Mouse (Mus musculus) lung, embryonic 14.5 days (tissue): ENCODE results near the gene Shisa6. TPM values are rescaled to one million over a fixed set of nuclear protein-coding genes. Genes with fewer than 3 reads are reported as not detected.

ENCODE experiments used
- ATAC-seq: fragments of 200-750 bp; cut with Nextera tagmentation; 2 replicates; pipeline ENCODE4 v1.8.0; 2017; ENCODE audit warnings: mild to moderate bottlenecking, moderate TSS enrichment, moderate library complexity; ENCODE audit not compliant: insufficient read depth
- DNase-seq: peaks from one replicate; pipeline ENCODE4 v3.0.0-alpha.2; 2015
- H3K27ac ChIP-seq: fragments of 300-500 bp; sonication (generic); 2 replicates; pipeline ENCODE4 v1.5.1; 2014; ENCODE audit warnings: low read depth, mild to moderate bottlenecking, moderate library complexity
- H3K27me3 ChIP-seq: fragments of 300-500 bp; sonication (generic); 2 replicates; pipeline ENCODE4 v1.6.1; 2014; ENCODE audit warnings: low read length, control low read depth; ENCODE audit not compliant: insufficient read depth
- H3K36me3 ChIP-seq: fragments of 300-500 bp; sonication (generic); 2 replicates; pipeline ENCODE4 v1.6.1; 2014; ENCODE audit warnings: control low read depth; ENCODE audit not compliant: insufficient read depth
- H3K4me1 ChIP-seq: fragments of 300-500 bp; sonication (generic); 2 replicates; pipeline ENCODE4 v1.6.1; 2014; ENCODE audit warnings: antibody characterized with exemption, control low read depth; ENCODE audit not compliant: insufficient read depth
- H3K4me2 ChIP-seq: fragments of 300-500 bp; sonication (generic); 2 replicates; pipeline ENCODE4 v1.6.1; 2014; ENCODE audit warnings: mild to moderate bottlenecking
- H3K4me3 ChIP-seq: fragments of 300-500 bp; sonication (generic); 2 replicates; pipeline ENCODE4 v1.5.1; 2014; ENCODE audit warnings: low read depth, low read length
- H3K9ac ChIP-seq: fragments of 300-500 bp; sonication (generic); 2 replicates; pipeline ENCODE4 v1.6.1; 2014
- H3K9me3 ChIP-seq: fragments of 300-500 bp; sonication (generic); 2 replicates; pipeline ENCODE4 v1.6.1; 2016; ENCODE audit warnings: low read depth, low read length, control low read depth
- CTCF ChIP-seq: IDR thresholded peaks from 2 replicates; pipeline ENCODE4 v1.5.1; 2016; ENCODE audit warnings: antibody characterized with exemption, low read depth
- WGBS: fragments of 180-500 bp; shearing (Covaris S2); extraction: QIAGEN DNeasy Blood & Tissue Kit; methylation state at CpG from one replicate; pipeline ENCODE4 v1.1.7; 2014; 5-methylcytosine and 5-hydroxymethylcytosine counted together
- polyA plus RNA-seq: library from polyadenylated mRNA; unstranded; fragments of >200 nt; fragmentation: Nextera tagmentation; extraction: Ambion mirVana; gene quantifications from 2 replicates; pipeline ENCODE4 v1.2.1, GENCODE M21; 2014

The Shisa6 gene
- polyA plus RNA-seq, 1 experiment from 2014 or later, result 0.14 TPM

GRCm38 (mm10) chr11:66312764-66313163 lies 213.0 kb downstream of the Shisa6 start:
- no peak for DNase-seq
- no peak overlapping the region for H3K4me3 ChIP-seq
- ATAC-seq, result no peak
- no peaks in the 10 kb centered on the region for H3K9me3 ChIP-seq
- 80% methylated on average over 7 of the region's 7 CpGs for WGBS
- no peak overlapping the region for H3K9ac ChIP-seq
- H3K27me3 ChIP-seq, result no peaks in the 10 kb centered on the region
- no peak overlapping the region for H3K27ac ChIP-seq
- no peak for TF ChIP-seq CTCF
- no peak overlapping the region for H3K4me2 ChIP-seq
- H3K36me3 ChIP-seq, result no peaks in the 10 kb centered on the region
- no peaks in the 10 kb centered on the region for H3K4me1 ChIP-seq

- WGBS, result 62% methylated on average over 1 of the region's 1 CpGs
- no peaks in the 10 kb centered on the region for H3K9me3 ChIP-seq
- no peak overlapping the region for H3K4me2 ChIP-seq
- DNase-seq (no peak), ATAC-seq (no peak)
- H3K27me3 ChIP-seq, result no peaks in the 10 kb centered on the region
- H3K4me1 ChIP-seq, result no peaks in the 10 kb centered on the region
- no peak overlapping the region for H3K27ac ChIP-seq
- H3K9ac ChIP-seq, result no peak overlapping the region
- TF ChIP-seq CTCF, result no peak
- no peaks in the 10 kb centered on the region for H3K36me3 ChIP-seq
- no peak overlapping the region for H3K4me3 ChIP-seq
Measured at GRCm38 (mm10) chr11:66304396-66304795, 221.4 kb downstream of the Shisa6 start.

- Histone ChIP-seq H3K4me3 (no peak overlapping the region), H3K4me2 (no peak overlapping the region), H3K27ac (no peak overlapping the region), H3K4me1 (no peaks in the 10 kb centered on the region), H3K9ac (no peak overlapping the region), H3K27me3 (no peaks in the 10 kb centered on the region), H3K36me3 (no peaks in the 10 kb centered on the region), H3K9me3 (no peaks in the 10 kb centered on the region)
- TF ChIP-seq CTCF, result no peak
- DNase-seq, result no peak
- WGBS, result 54% methylated on average over 2 of the region's 2 CpGs
- no peak for ATAC-seq
Measured at GRCm38 (mm10) chr11:66274707-66275081, 251.1 kb downstream of the Shisa6 start.

DNA sequence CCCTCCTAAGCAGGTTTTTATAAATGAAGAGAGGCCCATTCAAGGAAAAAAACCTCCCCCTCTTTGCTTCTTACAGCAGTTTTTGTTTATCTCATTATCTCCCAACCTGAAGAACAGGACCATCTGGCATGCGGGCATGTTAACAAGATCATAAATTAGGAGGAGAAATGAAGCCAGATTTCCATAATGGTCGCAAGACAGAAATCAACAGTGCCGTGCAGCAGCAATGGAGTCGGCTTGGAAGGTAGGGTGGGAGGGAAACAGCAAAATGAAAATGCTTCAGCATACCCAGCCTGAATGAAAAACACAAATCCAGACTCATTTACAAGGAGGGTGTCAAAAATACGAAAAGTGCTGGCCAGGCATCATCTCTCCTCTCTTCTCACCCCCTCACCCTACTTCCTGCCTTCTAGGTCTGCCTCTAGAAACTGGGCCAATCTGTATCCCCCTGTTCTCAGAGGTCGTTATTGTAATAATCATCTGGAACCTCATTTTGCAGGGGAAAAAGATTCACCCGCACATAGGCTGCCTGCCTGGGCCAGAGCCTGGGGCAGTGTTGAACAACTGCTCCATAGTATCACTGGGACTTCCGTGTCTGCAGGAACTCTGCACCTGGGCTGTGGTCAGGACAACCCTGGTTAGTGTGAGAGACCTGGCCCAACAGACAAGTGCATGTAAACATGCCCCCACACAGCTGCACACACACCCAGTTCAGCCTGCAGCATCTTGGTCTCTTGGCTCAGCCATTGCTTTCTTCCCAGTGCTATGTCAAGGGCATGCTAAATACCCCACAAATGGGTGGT lies 251.7 kb downstream of the Shisa6 start:
- no peaks in the 10 kb centered on the region for H3K4me1 ChIP-seq
- no peak overlapping the region for H3K4me3 ChIP-seq
- no peak overlapping the region for H3K9ac ChIP-seq
- H3K27me3 ChIP-seq, result no peaks in the 10 kb centered on the region
- H3K4me2 ChIP-seq, result no peak overlapping the region
- ATAC-seq, result no peak
- no peak for DNase-seq
- WGBS, result 60% methylated on average over 8 of the region's 8 CpGs
- no peaks in the 10 kb centered on the region for H3K9me3 ChIP-seq
- H3K36me3 ChIP-seq, result no peaks in the 10 kb centered on the region
- TF ChIP-seq CTCF, result no peak
- no peak overlapping the region for H3K27ac ChIP-seq

DNA sequence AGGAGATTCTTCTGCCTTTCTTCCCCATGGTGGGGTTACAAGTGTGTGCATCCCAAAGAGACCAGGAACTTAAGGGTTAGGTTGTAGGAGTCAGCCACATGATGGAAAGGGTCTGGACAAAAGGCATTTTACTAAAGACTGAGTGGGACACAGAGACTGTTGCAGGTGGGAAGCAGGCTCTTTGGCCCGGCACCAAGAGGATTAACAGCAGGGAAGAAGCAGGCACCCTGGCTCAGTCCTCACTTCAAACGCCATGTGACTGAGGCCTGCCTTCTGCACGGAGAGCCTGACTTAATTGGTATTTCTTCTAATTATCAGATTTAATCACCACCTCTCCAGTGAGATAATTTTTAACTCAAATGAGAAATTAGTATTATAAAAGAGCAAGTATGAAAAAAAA lies 258.7 kb downstream of the Shisa6 start:
- Histone ChIP-seq H3K27me3 (no peaks in the 10 kb centered on the region), H3K36me3 (no peaks in the 10 kb centered on the region), H3K4me1 (no peaks in the 10 kb centered on the region), H3K4me2 (no peak overlapping the region), H3K27ac (no peak overlapping the region), H3K4me3 (no peak overlapping the region), H3K9ac (no peak overlapping the region), H3K9me3 (no peaks in the 10 kb centered on the region)
- ATAC-seq (no peak), DNase-seq (no peak)
- whole genome bisulfite sequencing, result 49% methylated on average over 3 of the region's 3 CpGs
- no peak for TF ChIP-seq CTCF

GRCm38 (mm10) chr11:66265336-66265990 lies 260.3 kb downstream of the Shisa6 start:
- ATAC-seq, result peak; percentile 96
- no peak overlapping the region for H3K9ac ChIP-seq
- H3K4me2 ChIP-seq, result no peak overlapping the region
- DNase-seq, result peak; percentile 89
- no peak overlapping the region for H3K4me3 ChIP-seq
- no peaks in the 10 kb centered on the region for H3K27me3 ChIP-seq
- no peaks in the 10 kb centered on the region for H3K4me1 ChIP-seq
- 0 out of 2 replicates have a peak, but pooled peaks have one; percentile 5 for TF ChIP-seq CTCF
- no peaks in the 10 kb centered on the region for H3K36me3 ChIP-seq
- H3K27ac ChIP-seq, result peak overlapping the region; percentile 10; the same call in 1 of the 2 replicates
- H3K9me3 ChIP-seq, result no peaks in the 10 kb centered on the region
- 40% methylated on average over 1 of the region's 1 CpGs for WGBS

DNA sequence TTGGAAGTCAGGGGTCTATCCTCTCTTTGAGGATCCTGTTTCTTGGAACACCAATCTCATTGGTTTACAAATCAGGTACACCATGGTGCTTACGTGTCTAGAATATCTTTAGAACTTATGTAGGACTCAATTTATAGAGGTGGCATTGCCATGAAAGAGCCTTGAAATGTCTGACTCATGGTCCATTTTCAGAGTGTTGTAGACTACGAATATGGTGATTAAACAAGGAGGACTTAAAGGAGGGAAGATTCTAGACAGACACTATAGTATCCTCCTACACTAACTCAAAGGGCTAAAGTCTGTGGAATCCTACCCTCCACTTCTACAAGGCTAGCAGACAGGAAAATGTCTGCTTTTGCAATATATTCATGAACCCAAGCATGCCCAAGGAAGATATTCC lies 265.6 kb downstream of the Shisa6 start:
- no peaks in the 10 kb centered on the region for H3K4me1 ChIP-seq
- H3K27me3 ChIP-seq, result no peaks in the 10 kb centered on the region
- no peak overlapping the region for H3K27ac ChIP-seq
- H3K9ac ChIP-seq, result no peak overlapping the region
- 77% methylated on average over 2 of the region's 2 CpGs for WGBS
- no peaks in the 10 kb centered on the region for H3K9me3 ChIP-seq
- no peaks in the 10 kb centered on the region for H3K36me3 ChIP-seq
- DNase-seq (no peak), ATAC-seq (no peak)
- no peak for TF ChIP-seq CTCF
- H3K4me3 ChIP-seq, result no peak overlapping the region
- no peak overlapping the region for H3K4me2 ChIP-seq
